Mouse (Mus musculus) kidney, adult 2 months (tissue): ENCODE measurements around the gene Tll1. TPM values are rescaled to one million over a fixed set of nuclear protein-coding genes. Genes with fewer than 3 reads are reported as not detected.
"Not testable (repeated sequence)": the region's sequence is repeated elsewhere in the genome, so short reads cannot be mapped to it uniquely, and the experiment has no call there.

Source experiments
- DNase-seq: peaks from one replicate; pipeline ENCODE4 v3.0.0; 2021
- H3K27ac ChIP-seq: fragments of 200-500 bp; 2 replicates; pipeline ENCODE4 v1.5.1; 2012; ENCODE audit warnings: low read depth, low read length, control low read depth, inconsistent platforms; ENCODE audit not compliant: insufficient read depth
- H3K27me3 ChIP-seq: fragments of 200-500 bp; replicated peaks from 2 replicates; pipeline ENCODE4 v1.6.1; 2012; ENCODE audit warnings: mild to moderate bottlenecking, moderate library complexity, low read length, inconsistent platforms; ENCODE audit not compliant: control insufficient read depth, insufficient read depth
- H3K36me3 ChIP-seq: fragments of 200-500 bp; 2 replicates; pipeline ENCODE4 v1.6.1; 2012; ENCODE audit warnings: mild to moderate bottlenecking, moderate library complexity, low read length, inconsistent platforms; ENCODE audit not compliant: control insufficient read depth, insufficient read depth
- H3K4me1 ChIP-seq: fragments of 200-500 bp; 2 replicates; pipeline ENCODE4 v1.6.1; 2011; ENCODE audit warnings: low read length; ENCODE audit not compliant: control insufficient read depth, insufficient read depth
- H3K4me3 ChIP-seq: fragments of 200-500 bp; 2 replicates; pipeline ENCODE4 v1.5.1; 2011; ENCODE audit warnings: mild to moderate bottlenecking, low read depth, low read length, control low read depth; ENCODE audit not compliant: insufficient read depth
- CTCF ChIP-seq: fragments of 200-500 bp; conservative IDR thresholded peaks from 2 replicates; pipeline ENCODE4 v1.5.1; 2011; ENCODE audit warnings: low read depth, mild to moderate bottlenecking, control low read depth, low read length, moderate library complexity, mixed read lengths; ENCODE audit not compliant: insufficient read depth, insufficient read length
- POLR2A ChIP-seq: fragments of 200-500 bp; IDR thresholded peaks from one replicate; pipeline ENCODE4 v1.6.1; 2011; ENCODE audit warnings: low read depth, low read length, control low read depth
- WGBS: fragments of 180-500 bp; shearing (Covaris S2); methylation state at CpG from one replicate; pipeline ENCODE4 v1.1.7; 2018; 5-methylcytosine and 5-hydroxymethylcytosine counted together
- polyA plus RNA-seq: library from polyadenylated mRNA; depleted of rRNA; stranded (reverse); fragments of >200 nt; gene quantifications from 2 replicates; pipeline ENCODE4 v1.2.3, GENCODE M21; 2012

Gene Tll1
- polyA plus RNA-seq, 1 experiment = 0.92 TPM

DNA sequence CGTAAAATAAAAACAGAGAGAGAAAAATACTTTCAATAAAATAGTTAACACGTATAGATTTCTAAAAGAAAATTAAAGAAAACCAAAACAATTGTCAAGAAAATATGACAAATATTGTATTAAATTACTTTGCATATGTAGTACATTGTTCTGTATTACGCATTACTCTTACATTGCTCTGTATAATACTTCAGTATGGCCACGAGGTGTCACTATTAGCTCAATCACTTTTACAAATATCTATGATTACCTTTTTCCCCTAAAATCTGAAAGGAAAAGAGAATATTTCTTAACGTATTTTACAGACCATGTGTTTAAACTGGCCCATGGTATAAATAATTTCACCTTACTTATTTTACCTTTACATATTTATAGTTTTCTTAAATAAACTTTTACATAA lies 182.5 kb downstream of the Tll1 start:
- TF ChIP-seq POLR2A (no peak), CTCF (no peak)

DNA sequence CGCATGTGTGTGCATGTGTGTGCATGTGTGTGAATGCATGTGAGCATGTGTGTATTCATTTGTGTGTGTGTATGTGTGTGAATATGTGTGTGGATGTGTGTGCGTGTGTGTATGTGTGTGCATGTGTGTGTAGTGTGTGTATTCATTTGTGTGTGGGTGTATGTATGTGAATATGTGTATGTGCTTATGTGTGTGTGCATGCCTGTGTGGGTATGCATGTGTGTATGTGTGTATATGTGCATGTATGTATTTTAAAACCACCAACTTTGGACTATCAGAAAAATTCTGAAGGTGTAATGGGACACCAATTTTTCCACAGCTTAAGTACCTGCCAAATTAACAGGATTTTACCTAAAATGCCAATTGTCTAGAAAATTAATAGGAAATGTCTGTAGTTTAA lies 183.0 kb downstream of the Tll1 start:
- Histone ChIP-seq H3K4me1 (no peaks in the 10 kb centered on the region), H3K27me3 (no peaks in the 10 kb centered on the region), H3K36me3 (no peaks in the 10 kb centered on the region), H3K4me3 (no peak overlapping the region), H3K27ac (no peak overlapping the region)
- WGBS = 93% methylated on average over 2 of the region's 2 CpGs
- no peak for DNase-seq
- TF ChIP-seq POLR2A = no peak
- no peak for TF ChIP-seq CTCF

More for the DNA sequence above, 182.5 kb downstream of the Tll1 start:
- Histone ChIP-seq H3K4me3 (no peak overlapping the region), H3K27me3 (no peaks in the 10 kb centered on the region), H3K4me1 (no peaks in the 10 kb centered on the region), H3K36me3 (no peaks in the 10 kb centered on the region), H3K27ac (no peak overlapping the region)
- DNase-seq = peak; percentile 19
- 27% methylated on average over 5 of the region's 5 CpGs for WGBS

DNA sequence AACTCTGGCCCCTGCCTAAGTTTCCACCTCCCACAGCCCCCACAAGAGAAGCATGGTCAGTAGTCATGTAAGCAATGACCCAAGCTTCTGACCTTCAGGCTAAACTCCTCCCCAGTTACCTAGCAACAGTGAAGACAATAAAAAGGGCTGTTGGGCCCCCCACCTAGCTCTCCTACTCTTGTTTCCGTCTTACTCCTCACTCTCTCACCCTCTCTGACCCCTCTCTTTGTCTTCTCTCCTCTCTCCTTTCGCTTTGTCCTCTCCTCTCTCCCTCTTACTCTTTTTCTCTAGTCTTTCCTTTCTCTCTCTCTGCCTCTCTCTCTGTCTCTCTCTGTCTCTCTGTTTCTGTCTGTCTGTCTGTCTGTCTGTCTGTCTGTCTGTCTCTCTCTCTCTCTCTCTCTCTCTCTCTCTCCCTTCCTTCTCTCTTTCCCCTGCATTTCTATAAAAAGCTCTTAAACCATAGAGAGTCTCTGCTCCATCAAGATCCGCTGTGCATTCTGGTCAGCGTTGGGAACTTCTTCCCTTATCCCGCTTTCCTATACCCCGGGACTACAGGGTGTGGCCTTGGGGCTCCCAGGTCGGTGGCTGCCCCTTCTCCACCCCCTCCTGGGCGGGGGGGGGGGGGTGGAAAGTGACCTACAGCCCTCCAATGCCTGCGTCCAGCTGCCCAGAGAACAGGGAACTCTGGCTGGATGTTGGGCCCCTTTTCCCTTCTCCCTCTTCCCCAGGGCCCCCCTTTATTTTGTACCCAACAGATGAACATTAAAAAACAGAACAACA lies 235.3 kb downstream of the Tll1 start:
- 27% methylated on average over 9 of the region's 9 CpGs for WGBS
- not testable (repeated sequence) for H3K27me3 ChIP-seq, H3K4me3 ChIP-seq, DNase-seq, H3K36me3 ChIP-seq, H3K4me1 ChIP-seq, H3K27ac ChIP-seq
